Mouse (Mus musculus) layer of hippocampus, adult 2 months (tissue): Measurements from ENCODE around the gene Mcidas. TPM values are rescaled to one million over a fixed set of nuclear protein-coding genes. Genes with fewer than 3 reads are reported as not detected.

Experiments
- DNase-seq, 2 experiments: peaks; one replicate each; pipeline ENCODE4 v3.0.0; 2022; ENCODE audit warnings: low spot score in 2 of 2
- H3K27ac ChIP-seq: fragments of 200-600 bp; 2 replicates; pipeline ENCODE4 v1.8.1; 2022
- H3K4me3 ChIP-seq: fragments of 200-600 bp; 2 replicates; pipeline ENCODE4 v1.8.1; 2022; ENCODE audit warnings: mild to moderate bottlenecking
- CTCF ChIP-seq: fragments of 200-600 bp; conservative IDR thresholded peaks from 2 replicates; pipeline ENCODE4 v1.8.1; 2022; ENCODE audit warnings: antibody characterized with exemption, mild to moderate bottlenecking, moderate library complexity
- total RNA-seq, 2 experiments: library from RNA; stranded (reverse); gene quantifications; 2 replicates each; pipeline ENCODE4 v1.2.3; 2021

The Mcidas gene
- total RNA-seq, 2 experiments from 2014 or later: 0.25 to 0.74 TPM

GRCm38 (mm10) chr13:113023274-113024143 lies 29.9 kb downstream of the Mcidas start:
- no peak for DNase-seq
- H3K27ac ChIP-seq: no peak overlapping the region
- TF ChIP-seq CTCF: no peak
- no peak overlapping the region for H3K4me3 ChIP-seq

- TF ChIP-seq CTCF: no peak
- Histone ChIP-seq H3K4me3 (peak overlapping the region; percentile 64; the same call in 1 of the 2 replicates), H3K27ac (no peak overlapping the region)
- no peak for DNase-seq
Observed at GRCm38 (mm10) chr13:113031351-113031750, 37.7 kb downstream of the Mcidas start.

GRCm38 (mm10) chr13:113031792-113032571 lies 38.3 kb downstream of the Mcidas start:
- Histone ChIP-seq H3K4me3 (peak overlapping the region; percentile 64), H3K27ac (peak overlapping the region; percentile 81)
- peak in 1 of 2 experiments; percentile 23 for DNase-seq
- TF ChIP-seq CTCF: no peak

- TF ChIP-seq CTCF: no peak
- DNase-seq: no peak
- H3K4me3 ChIP-seq: no peak overlapping the region
Observed at GRCm38 (mm10) chr13:113032831-113033230, 39.2 kb downstream of the Mcidas start.

GRCm38 (mm10) chr13:113034271-113034886 lies 40.7 kb downstream of the Mcidas start:
- no peak overlapping the region for H3K27ac ChIP-seq
- TF ChIP-seq CTCF: no peak
- DNase-seq: no peak
- H3K4me3 ChIP-seq: peak overlapping the region; percentile 58

More at GRCm38 (mm10) chr13:113032831-113033230, 39.2 kb downstream of the Mcidas start:
- H3K27ac ChIP-seq: no peak overlapping the region

GRCm38 (mm10) chr13:113034950-113035421 lies 41.3 kb downstream of the Mcidas start, which contains the start of gene Cdc20b:
Gene Cdc20b, plus strand, starts transcription at chr13:113035111.
- no peak within 1 kb of the TSS for H3K27ac ChIP-seq
- DNase-seq: peak in 1 of 2 experiments; percentile 62
- TF ChIP-seq CTCF: no peak
- peak within 1 kb of the TSS; percentile 58 for H3K4me3 ChIP-seq

GRCm38 (mm10) chr13:113035852-113036251 lies 42.2 kb downstream of the Mcidas start:
- peak; percentile 89 for TF ChIP-seq CTCF
- DNase-seq: peak; percentile 83 to 84
- Histone ChIP-seq H3K4me3 (peak overlapping the region; percentile 58), H3K27ac (no peak overlapping the region)

GRCm38 (mm10) chr13:113044876-113045275 lies 51.2 kb downstream of the Mcidas start:
- DNase-seq: no peak
- Histone ChIP-seq H3K4me3 (no peak overlapping the region), H3K27ac (no peak overlapping the region)
- no peak for TF ChIP-seq CTCF

- H3K4me3 ChIP-seq: peak overlapping the region; percentile 60
- 0 out of 2 replicates have a peak overlapping the region, but pooled peaks have one; percentile 15 for H3K27ac ChIP-seq
- no peak for DNase-seq
- TF ChIP-seq CTCF: no peak
Observed at GRCm38 (mm10) chr13:113045458-113046110, 51.9 kb downstream of the Mcidas start.

- Histone ChIP-seq H3K4me3 (peak within 1 kb of the TSS; percentile 60), H3K27ac (peak within 1 kb of the TSS; percentile 15; the same call in 1 of the 2 replicates)
- TF ChIP-seq CTCF: peak; percentile 78
- peak; percentile 32 to 49 for DNase-seq
Observed at GRCm38 (mm10) chr13:113046211-113046883, 52.7 kb downstream of the Mcidas start, which contains the start of gene Gpx8. Gene Gpx8, minus strand, starts transcription at chr13:113046410.

GRCm38 (mm10) chr13:113047018-113047417 lies 53.4 kb downstream of the Mcidas start:
- Histone ChIP-seq H3K4me3 (no peak overlapping the region), H3K27ac (no peak overlapping the region)
- no peak for TF ChIP-seq CTCF
- DNase-seq: no peak
